Mouse (Mus musculus) heart, adult 2 months (tissue): Measurements from ENCODE around the gene Pold1. TPM values are rescaled to one million over a fixed set of nuclear protein-coding genes. Genes with fewer than 3 reads are reported as not detected.

Experiments
- DNase-seq, 2 experiments: peaks; one replicate each; pipeline ENCODE4 v3.0.0; 2021
- H3K27ac ChIP-seq: fragments of 200-600 bp; 2 replicates; pipeline ENCODE4 v1.8.1; 2022
- H3K27me3 ChIP-seq: fragments of 200-500 bp; 2 replicates; pipeline ENCODE4 v1.6.1; 2012; ENCODE audit warnings: mild to moderate bottlenecking, low read length, inconsistent platforms, mixed read lengths; ENCODE audit not compliant: control insufficient read depth, insufficient read depth
- H3K36me3 ChIP-seq: fragments of 200-500 bp; 2 replicates; pipeline ENCODE4 v1.6.1; 2012; ENCODE audit warnings: low read length, inconsistent platforms; ENCODE audit not compliant: control insufficient read depth, insufficient read depth
- H3K4me1 ChIP-seq: fragments of 200-500 bp; 2 replicates; pipeline ENCODE4 v1.6.1; 2011; ENCODE audit warnings: low read length; ENCODE audit not compliant: control insufficient read depth, insufficient read depth
- H3K4me3 ChIP-seq: fragments of 200-600 bp; 2 replicates; pipeline ENCODE4 v1.8.1; 2022
- H3K79me2 ChIP-seq: fragments of 200-500 bp; replicated peaks from 2 replicates; pipeline ENCODE4 v1.6.1; 2012; ENCODE audit warnings: mild to moderate bottlenecking, inconsistent platforms, low read length, moderate library complexity, mixed read lengths; ENCODE audit not compliant: control insufficient read depth, insufficient read depth
- H3K9ac ChIP-seq: fragments of 200-500 bp; 2 replicates; pipeline ENCODE4 v1.6.1; 2012; ENCODE audit warnings: low read depth, mild to moderate bottlenecking, control low read depth, inconsistent platforms, low read length, mixed read lengths
- CTCF ChIP-seq: fragments of 200-600 bp; IDR thresholded peaks from 2 replicates; pipeline ENCODE4 v1.8.1; 2022; ENCODE audit warnings: antibody characterized with exemption, mild to moderate bottlenecking, moderate library complexity
- EP300 ChIP-seq: fragments of 200-500 bp; IDR thresholded peaks from 2 replicates; pipeline ENCODE4 v1.6.1; 2011; ENCODE audit warnings: low read depth, low read length, control low read depth; ENCODE audit not compliant: insufficient read depth
- POLR2A ChIP-seq: fragments of 200-500 bp; IDR thresholded peaks from 2 replicates; pipeline ENCODE4 v1.6.1; 2011; ENCODE audit warnings: mild to moderate bottlenecking, low read depth, low read length, control low read depth; ENCODE audit not compliant: insufficient read depth
- WGBS: fragments of 180-500 bp; shearing (Covaris S2); methylation state at CpG from one replicate; pipeline ENCODE4 v1.1.7; 2018; 5-methylcytosine and 5-hydroxymethylcytosine counted together
- intact Hi-C: fragments of 180-260 bp; cut with DNase I; formaldehyde crosslinking; loops from one replicate; pipeline ENCODE4 v1.15.1; 2025
- polyA plus RNA-seq: library from polyadenylated mRNA; depleted of rRNA; stranded (reverse); fragments of >200 nt; gene quantifications from 2 replicates; pipeline ENCODE4 v1.2.3, GENCODE M21; 2012
- total RNA-seq, 2 experiments: library from RNA; stranded (reverse); gene quantifications; 2 replicates each; pipeline ENCODE4 v1.2.3; 2021

The Pold1 gene
- total and polyA plus RNA-seq, 3 experiments = 10.8 to 15.5 (median 11.7) TPM

DNA sequence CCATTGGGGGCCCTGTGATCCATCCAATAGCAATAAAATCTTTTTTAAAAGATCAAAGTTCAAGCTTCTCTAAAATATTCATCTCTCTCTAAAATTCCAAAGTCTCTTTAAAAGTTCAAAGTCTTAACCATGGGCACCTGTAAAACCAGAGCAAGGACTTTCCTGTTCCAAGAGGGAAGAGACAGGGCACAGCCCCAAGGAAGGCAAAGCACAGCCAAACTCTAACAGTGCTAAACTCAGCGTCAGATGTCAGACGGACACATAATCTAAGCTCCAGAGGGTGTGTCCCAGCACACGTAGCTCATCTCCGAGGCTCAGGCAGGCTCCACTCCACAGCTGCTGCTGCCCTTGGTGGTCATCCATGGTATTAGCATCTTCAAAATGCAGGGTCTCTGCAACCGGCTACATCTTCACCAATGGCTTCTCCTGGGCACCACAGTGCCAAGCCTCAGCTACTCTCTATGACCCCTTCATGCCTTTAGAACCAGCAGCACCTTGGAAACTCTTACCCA, 27.7 kb upstream of the Pold1 start:
- TF ChIP-seq POLR2A (no peak), CTCF (no peak), EP300 (no peak)
- H3K9ac ChIP-seq = no peak overlapping the region
- H3K4me1 ChIP-seq = no peaks in the 10 kb centered on the region
- no peaks in the 10 kb centered on the region for H3K79me2 ChIP-seq
- no peaks in the 10 kb centered on the region for H3K36me3 ChIP-seq
- intact Hi-C loops = no loop called here
- 46% methylated on average over 5 of the region's 5 CpGs for WGBS
- no peaks in the 10 kb centered on the region; the same call in 1 of the 2 replicates for H3K27me3 ChIP-seq
- H3K4me3 ChIP-seq = no peak overlapping the region
- no peak overlapping the region for H3K27ac ChIP-seq
- DNase-seq = no peak

DNA sequence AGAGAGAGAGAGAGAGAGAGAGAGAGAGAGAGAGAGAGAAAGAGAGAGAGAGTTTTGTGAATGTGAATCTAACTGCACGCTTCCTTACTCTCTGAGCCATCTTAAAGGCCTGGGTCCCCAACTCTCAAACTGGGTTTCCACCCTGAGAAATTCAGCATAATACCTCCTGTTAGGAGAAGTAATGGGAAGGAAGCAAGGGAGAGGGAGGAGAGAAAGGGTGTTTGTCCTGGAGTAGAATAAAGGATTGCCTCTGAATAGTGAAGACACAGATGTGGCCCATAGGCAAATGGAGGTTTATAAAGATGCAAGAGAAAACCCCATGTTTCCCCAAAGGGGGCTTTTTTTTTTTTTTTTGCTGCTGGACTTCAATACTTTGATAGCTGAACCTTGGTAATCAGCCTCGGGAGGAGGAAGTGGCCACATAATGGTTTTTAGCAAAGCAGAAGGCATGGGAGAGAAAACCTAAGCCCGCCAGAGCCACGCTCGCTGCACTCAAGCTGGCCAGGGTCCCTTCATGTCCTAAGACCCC, 24.4 kb upstream of the Pold1 start:
- Histone ChIP-seq H3K27me3 (no peaks in the 10 kb centered on the region), H3K79me2 (no peaks in the 10 kb centered on the region), H3K9ac (no peak overlapping the region), H3K36me3 (no peaks in the 10 kb centered on the region), H3K4me1 (no peaks in the 10 kb centered on the region), H3K27ac (no peak overlapping the region), H3K4me3 (no peak overlapping the region)
- intact Hi-C loops = no loop called here
- TF ChIP-seq CTCF = no peak
- TF ChIP-seq POLR2A = no peak
- no peak for TF ChIP-seq EP300
- no peak for DNase-seq
- WGBS = 68% methylated on average over 5 of the region's 5 CpGs

DNA sequence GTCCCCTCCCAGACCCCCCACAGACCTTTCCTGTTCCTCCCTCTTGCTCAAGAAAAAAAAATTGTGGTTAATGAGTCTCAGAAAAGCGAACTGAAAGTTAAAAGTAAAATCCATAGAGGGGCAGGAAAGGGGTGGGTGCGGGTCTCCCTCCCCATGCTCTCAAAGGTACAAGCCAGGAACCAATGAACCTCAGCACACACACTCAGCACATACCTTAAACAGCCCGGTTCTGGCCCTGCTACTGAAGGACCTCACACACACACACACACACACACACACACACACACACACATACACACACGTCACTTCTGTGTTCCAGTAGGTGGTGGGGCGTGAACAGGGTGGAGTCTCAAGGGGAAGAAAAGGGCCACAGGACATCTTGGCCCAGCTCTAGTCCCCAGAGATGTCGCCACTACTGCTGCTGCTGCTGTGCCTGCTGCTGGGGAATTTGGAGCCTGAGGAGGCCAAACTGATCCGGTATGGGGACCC, 23.6 kb upstream of the Pold1 start, which contains the start of gene Napsa:
Gene Napsa (plus strand): TSS at position 168 of the 489 bp plus-strand sequence.
- Histone ChIP-seq H3K27me3 (no peaks in the 10 kb centered on the region), H3K9ac (no peak within 1 kb of the TSS), H3K36me3 (no peaks in the 10 kb centered on the region), H3K4me3 (no peak within 1 kb of the TSS), H3K4me1 (no peaks in the 10 kb centered on the region), H3K27ac (no peak within 1 kb of the TSS), H3K79me2 (no peaks in the 10 kb centered on the region)
- intact Hi-C loops = no loop called here
- peak in 1 of 2 experiments; percentile 45 for DNase-seq
- 41% methylated on average over 7 of the region's 7 CpGs for WGBS
- TF ChIP-seq POLR2A (no peak), EP300 (no peak), CTCF (no peak)

DNA sequence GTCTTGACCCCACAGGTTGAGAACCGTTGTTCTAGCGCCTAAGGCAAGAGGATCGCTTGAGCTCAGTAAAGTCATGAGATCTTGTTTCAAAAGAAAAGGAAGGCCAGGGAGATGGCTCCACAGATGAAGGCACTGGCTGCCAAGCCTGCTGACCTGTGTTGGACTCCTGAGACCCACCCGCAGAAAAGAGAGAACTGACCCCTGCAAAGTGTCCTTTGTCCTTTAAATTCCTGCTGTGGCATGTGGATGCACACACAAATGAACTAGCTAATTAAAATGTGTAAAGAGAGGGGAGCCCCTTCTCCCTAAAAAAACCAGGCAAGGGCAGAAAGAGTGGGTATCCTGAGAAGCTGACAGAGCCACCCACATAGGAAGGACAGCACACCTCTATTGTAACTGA, 23.2 kb upstream of the Pold1 start:
- WGBS = 74% methylated on average over 4 of the region's 4 CpGs
- no peaks in the 10 kb centered on the region for H3K36me3 ChIP-seq
- no peak overlapping the region for H3K9ac ChIP-seq
- H3K4me3 ChIP-seq = no peak overlapping the region
- H3K4me1 ChIP-seq = no peaks in the 10 kb centered on the region
- no peak for TF ChIP-seq POLR2A
- no peak for TF ChIP-seq CTCF
- no peak for TF ChIP-seq EP300
- H3K27ac ChIP-seq = no peak overlapping the region
- no peak for DNase-seq
- H3K79me2 ChIP-seq = no peaks in the 10 kb centered on the region
- no peaks in the 10 kb centered on the region for H3K27me3 ChIP-seq
- intact Hi-C loops = no loop called here

DNA sequence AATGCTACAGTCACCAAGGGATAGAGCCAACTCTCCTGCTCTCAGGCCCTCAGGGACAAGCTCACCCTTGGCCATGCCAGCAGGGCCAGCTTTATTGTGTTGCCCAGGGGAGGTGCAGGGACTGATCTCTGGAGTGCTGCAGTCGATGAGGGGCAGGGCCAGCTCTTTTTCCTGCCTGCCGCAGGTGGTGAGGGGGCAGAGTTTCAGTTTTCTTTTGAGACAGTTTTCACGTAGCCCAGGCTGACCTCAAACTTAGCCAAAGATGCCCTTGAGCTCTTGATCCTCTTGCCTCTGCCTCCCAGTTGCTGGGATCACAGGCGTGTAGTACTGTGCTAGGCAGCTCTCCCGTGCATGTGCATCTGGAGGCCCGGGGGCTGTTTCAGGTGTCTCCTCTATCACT, 22.3 kb upstream of the Pold1 start:
- TF ChIP-seq CTCF (no peak), EP300 (no peak), POLR2A (no peak)

DNA sequence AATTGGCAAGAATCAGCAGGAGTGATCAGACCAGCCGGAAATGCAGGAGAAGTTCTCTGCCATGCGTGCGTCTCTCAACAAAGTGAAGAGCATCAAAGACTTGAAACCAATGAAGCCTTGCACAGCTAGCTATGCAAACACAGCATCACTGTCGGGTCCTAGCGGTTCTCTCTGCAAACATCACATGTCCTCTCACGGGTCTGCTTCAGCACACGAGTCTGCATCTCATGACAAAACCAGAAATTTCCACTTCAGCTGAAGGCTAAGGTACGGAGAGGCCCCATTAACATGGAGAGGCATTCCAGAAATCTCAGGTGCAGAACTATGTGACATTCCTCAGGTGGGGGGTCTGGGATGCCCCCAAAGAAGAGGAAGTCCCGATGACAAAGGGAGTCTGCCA, 20.2 kb upstream of the Pold1 start:
- WGBS = 51% methylated on average over 9 of the region's 9 CpGs
- no peak overlapping the region for H3K9ac ChIP-seq
- no peaks in the 10 kb centered on the region for H3K27me3 ChIP-seq

More for the DNA sequence above, 22.3 kb upstream of the Pold1 start:
- WGBS = 73% methylated on average over 6 of the region's 6 CpGs
- H3K4me1 ChIP-seq = no peaks in the 10 kb centered on the region
- no peaks in the 10 kb centered on the region for H3K36me3 ChIP-seq
- intact Hi-C loops = no loop called here
- no peak overlapping the region for H3K27ac ChIP-seq
- no peak overlapping the region for H3K4me3 ChIP-seq
- H3K9ac ChIP-seq = no peak overlapping the region
- DNase-seq = no peak
- H3K79me2 ChIP-seq = no peaks in the 10 kb centered on the region
- H3K27me3 ChIP-seq = no peaks in the 10 kb centered on the region

More for the DNA sequence above, 20.2 kb upstream of the Pold1 start:
- Histone ChIP-seq H3K4me3 (no peak overlapping the region), H3K4me1 (no peaks in the 10 kb centered on the region), H3K79me2 (no peaks in the 10 kb centered on the region), H3K36me3 (no peaks in the 10 kb centered on the region), H3K27ac (no peak overlapping the region)
- intact Hi-C loops = no loop called here
- no peak for TF ChIP-seq POLR2A
- no peak for TF ChIP-seq EP300
- no peak for TF ChIP-seq CTCF
- no peak for DNase-seq
